Mouse (Mus musculus): Measurements from ENCODE around the gene Lrrc61. TPM values are rescaled to one million over a fixed set of nuclear protein-coding genes. Genes with fewer than 3 reads are reported as not detected.

Lrrc61 gene
- polyA plus RNA-seq, 1 experiment from 2014 or later: 13.7 TPM

GRCm38 (mm10) chr6:48548314-48548713 is 6.3 kb upstream of the Lrrc61 start:
- Histone ChIP-seq H3K4me2 (replicated peaks) (no peak overlapping the region), H3K27me3 (no peaks in the 10 kb centered on the region), H3K27ac (replicated peaks) (no peak overlapping the region), H3K9me3 (replicated peaks) (no peaks in the 10 kb centered on the region), H3K9ac (no peak overlapping the region), H3K36me3 (no peaks in the 10 kb centered on the region), H3K4me1 (peaks cover 4% of the 10 kb centered on the region; the same call in 1 of the 2 replicates), H3K4me3 (replicated peaks) (no peak overlapping the region)
- no peak for ATAC-seq (ENCODE audit: insufficient number of reproducible peaks, low FRiP score, low TSS enrichment, low read depth)
- 93% methylated on average over 6 of the region's 6 CpGs for WGBS

GRCm38 (mm10) chr6:48552918-48553317 is 1.7 kb upstream of the Lrrc61 start:
- H3K36me3 ChIP-seq: no peaks in the 10 kb centered on the region; the same call in 1 of the 2 replicates
- 57% methylated on average over 4 of the region's 4 CpGs for WGBS
- H3K9me3 ChIP-seq (replicated peaks): no peaks in the 10 kb centered on the region
- no peak overlapping the region for H3K4me2 ChIP-seq (replicated peaks)
- H3K27me3 ChIP-seq: no peaks in the 10 kb centered on the region
- H3K9ac ChIP-seq: no peak overlapping the region
- H3K4me1 ChIP-seq: peaks cover 14% of the 10 kb centered on the region; the same call in 1 of the 2 replicates
- no peak overlapping the region for H3K27ac ChIP-seq (replicated peaks)
- no peak for ATAC-seq (ENCODE audit: insufficient number of reproducible peaks, low FRiP score, low TSS enrichment, low read depth)
- no peak overlapping the region for H3K4me3 ChIP-seq (replicated peaks)

- Histone ChIP-seq H3K27ac (replicated peaks) (peak overlapping the region; percentile 98), H3K4me1 (peaks cover 14% of the 10 kb centered on the region; the same call in 1 of the 2 replicates), H3K36me3 (no peaks in the 10 kb centered on the region; the same call in 1 of the 2 replicates), H3K4me2 (replicated peaks) (peak overlapping the region; percentile 71), H3K9me3 (replicated peaks) (no peaks in the 10 kb centered on the region), H3K9ac (no peak overlapping the region; the same call in 1 of the 2 replicates), H3K27me3 (no peaks in the 10 kb centered on the region), H3K4me3 (replicated peaks) (peak overlapping the region; percentile 53; the same call in 1 of the 2 replicates)
- 84% methylated on average over 4 of the region's 4 CpGs for WGBS
- no peak for ATAC-seq (ENCODE audit: insufficient number of reproducible peaks, low FRiP score, low TSS enrichment, low read depth)
Measured at GRCm38 (mm10) chr6:48553819-48554218, 777 bp upstream of the Lrrc61 start.

GRCm38 (mm10) chr6:48555104-48555890 is 701 bp downstream of the Lrrc61 start:
- Histone ChIP-seq H3K4me2 (replicated peaks) (peak overlapping the region; percentile 71), H3K36me3 (peaks cover 2% of the 10 kb centered on the region; the same call in 1 of the 2 replicates), H3K4me3 (replicated peaks) (peak overlapping the region; percentile 53), H3K9me3 (replicated peaks) (no peaks in the 10 kb centered on the region), H3K4me1 (peaks cover 14% of the 10 kb centered on the region; the same call in 1 of the 2 replicates), H3K27me3 (no peaks in the 10 kb centered on the region), H3K27ac (replicated peaks) (peak overlapping the region; percentile 98), H3K9ac (peak overlapping the region; percentile 57; the same call in 1 of the 2 replicates)
- WGBS: 27% methylated on average over 13 of the region's 14 CpGs
- ATAC-seq (ENCODE audit: insufficient number of reproducible peaks, low FRiP score, low TSS enrichment, low read depth): peak; percentile 86

- peaks cover 14% of the 10 kb centered on the region; the same call in 1 of the 2 replicates for H3K4me1 ChIP-seq
- H3K27ac ChIP-seq (replicated peaks): peak overlapping the region; percentile 98; the same call in 1 of the 2 replicates
- H3K9me3 ChIP-seq (replicated peaks): no peaks in the 10 kb centered on the region
- H3K4me3 ChIP-seq (replicated peaks): 0 out of 2 replicates have a peak overlapping the region, but pooled peaks have one; percentile 53
- ATAC-seq (ENCODE audit: insufficient number of reproducible peaks, low FRiP score, low TSS enrichment, low read depth): no peak
- H3K9ac ChIP-seq: no peak overlapping the region
- H3K27me3 ChIP-seq: no peaks in the 10 kb centered on the region
- H3K4me2 ChIP-seq (replicated peaks): 0 out of 2 replicates have a peak overlapping the region, but pooled peaks have one; percentile 71
- WGBS: 81% methylated on average over 3 of the region's 3 CpGs
- peaks cover 2% of the 10 kb centered on the region; the same call in 1 of the 2 replicates for H3K36me3 ChIP-seq
Measured at GRCm38 (mm10) chr6:48555956-48556355, 1.4 kb downstream of the Lrrc61 start.

GRCm38 (mm10) chr6:48565693-48566310 is 11.2 kb downstream of the Lrrc61 start:
- no peak for ATAC-seq (ENCODE audit: insufficient number of reproducible peaks, low FRiP score, low TSS enrichment, low read depth)
- 84% methylated on average over 4 of the region's 4 CpGs for WGBS
- H3K36me3 ChIP-seq: peaks cover 8% of the 10 kb centered on the region; the same call in 1 of the 2 replicates
- H3K27ac ChIP-seq (replicated peaks): no peak overlapping the region
- no peaks in the 10 kb centered on the region for H3K27me3 ChIP-seq
- no peaks in the 10 kb centered on the region for H3K9me3 ChIP-seq (replicated peaks)
- H3K4me3 ChIP-seq (replicated peaks): no peak overlapping the region
- H3K4me2 ChIP-seq (replicated peaks): no peak overlapping the region
- H3K4me1 ChIP-seq: 0 out of 2 replicates have a peak, but pooled peaks cover 12% of the 10 kb centered on the region
- H3K9ac ChIP-seq: no peak overlapping the region

- peaks cover 8% of the 10 kb centered on the region; the same call in 1 of the 2 replicates for H3K36me3 ChIP-seq
- no peaks in the 10 kb centered on the region for H3K27me3 ChIP-seq
- H3K4me1 ChIP-seq: 0 out of 2 replicates have a peak, but pooled peaks cover 12% of the 10 kb centered on the region
- WGBS: 39% methylated on average over 5 of the region's 5 CpGs
- no peak overlapping the region for H3K4me3 ChIP-seq (replicated peaks)
- no peak; the same call in 1 of the 2 replicates for ATAC-seq (ENCODE audit: insufficient number of reproducible peaks, low FRiP score, low TSS enrichment, low read depth)
- no peaks in the 10 kb centered on the region for H3K9me3 ChIP-seq (replicated peaks)
- no peak overlapping the region for H3K27ac ChIP-seq (replicated peaks)
- H3K4me2 ChIP-seq (replicated peaks): no peak overlapping the region
- H3K9ac ChIP-seq: no peak overlapping the region
Measured at GRCm38 (mm10) chr6:48566312-48566711, 11.7 kb downstream of the Lrrc61 start.

- no peak for ATAC-seq (ENCODE audit: insufficient number of reproducible peaks, low FRiP score, low TSS enrichment, low read depth)
Measured at GRCm38 (mm10) chr6:48568036-48568984, 13.7 kb downstream of the Lrrc61 start.

GRCm38 (mm10) chr6:48569065-48569807 is 14.6 kb downstream of the Lrrc61 start:
- Histone ChIP-seq H3K27me3 (no peaks in the 10 kb centered on the region), H3K27ac (replicated peaks) (no peak overlapping the region)
- 78% methylated on average over 8 of the region's 8 CpGs for WGBS

More at GRCm38 (mm10) chr6:48568036-48568984, 13.7 kb downstream of the Lrrc61 start:
- no peak overlapping the region for H3K27ac ChIP-seq (replicated peaks)
- H3K4me1 ChIP-seq: peaks cover 23% of the 10 kb centered on the region; the same call in 1 of the 2 replicates
- peaks cover 8% of the 10 kb centered on the region; the same call in 1 of the 2 replicates for H3K36me3 ChIP-seq
- H3K9me3 ChIP-seq (replicated peaks): no peaks in the 10 kb centered on the region
- H3K4me2 ChIP-seq (replicated peaks): no peak overlapping the region
- H3K27me3 ChIP-seq: no peaks in the 10 kb centered on the region
- no peak overlapping the region for H3K9ac ChIP-seq
- WGBS: 76% methylated on average over 21 of the region's 21 CpGs
- H3K4me3 ChIP-seq (replicated peaks): no peak overlapping the region

GRCm38 (mm10) chr6:48572014-48572413 is 17.4 kb downstream of the Lrrc61 start:
- Histone ChIP-seq H3K4me3 (replicated peaks) (no peak overlapping the region), H3K4me1 (peaks cover 21% of the 10 kb centered on the region; the same call in 1 of the 2 replicates), H3K27me3 (no peaks in the 10 kb centered on the region), H3K27ac (replicated peaks) (no peak overlapping the region), H3K36me3 (no peaks in the 10 kb centered on the region), H3K4me2 (replicated peaks) (no peak overlapping the region), H3K9me3 (replicated peaks) (no peaks in the 10 kb centered on the region), H3K9ac (no peak overlapping the region)
- 91% methylated on average over 5 of the region's 5 CpGs for WGBS
- ATAC-seq (ENCODE audit: insufficient number of reproducible peaks, low FRiP score, low TSS enrichment, low read depth): no peak

More at GRCm38 (mm10) chr6:48569065-48569807, 14.6 kb downstream of the Lrrc61 start:
- no peak overlapping the region for H3K4me3 ChIP-seq (replicated peaks)
- no peak overlapping the region for H3K9ac ChIP-seq
- H3K36me3 ChIP-seq: peaks cover 5% of the 10 kb centered on the region; the same call in 1 of the 2 replicates
- no peak overlapping the region for H3K4me2 ChIP-seq (replicated peaks)
- H3K4me1 ChIP-seq: peaks cover 24% of the 10 kb centered on the region; the same call in 1 of the 2 replicates
- ATAC-seq (ENCODE audit: insufficient number of reproducible peaks, low FRiP score, low TSS enrichment, low read depth): no peak
- H3K9me3 ChIP-seq (replicated peaks): no peaks in the 10 kb centered on the region

Data from embryonic facial prominence, embryonic 15.5 days (tissue).